Mouse (Mus musculus): ENCODE data around the gene Sptssb.

The Sptssb gene

DNA sequence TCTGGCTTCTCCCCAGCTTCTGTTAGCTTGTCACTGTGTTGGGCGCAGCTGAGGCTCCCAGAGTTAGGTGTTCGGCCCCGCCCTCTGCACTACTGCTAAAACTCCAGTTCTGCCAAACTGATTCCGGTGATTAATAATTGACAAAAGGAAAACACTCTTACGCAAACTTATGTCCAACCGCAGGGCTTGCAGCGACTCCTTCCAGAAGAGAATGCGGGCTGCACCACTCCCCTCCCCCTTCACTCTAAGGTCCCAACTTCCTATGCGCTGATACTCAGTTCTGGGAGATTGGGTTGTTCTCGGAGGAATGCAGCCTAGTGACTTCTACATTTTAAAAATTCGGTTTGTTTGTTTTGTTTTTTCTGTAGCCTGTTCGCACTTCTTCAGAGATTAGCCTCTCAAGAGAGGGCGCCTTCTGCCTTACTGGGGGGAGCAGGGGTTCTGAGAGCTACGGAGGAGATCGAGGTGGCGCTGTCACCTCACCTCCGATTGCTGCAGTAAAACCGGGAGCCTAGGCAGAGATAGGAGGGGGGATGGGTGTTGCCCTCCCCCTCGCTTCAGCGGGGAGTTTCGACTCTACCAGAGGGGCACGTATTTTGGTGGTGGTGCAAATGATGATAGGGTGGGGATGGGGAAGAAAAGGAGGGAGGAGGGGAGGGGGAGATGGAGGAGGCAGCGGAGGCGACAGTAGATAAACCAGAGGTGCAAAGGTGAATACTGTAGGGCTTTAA is at the start of gene Sptssb:
TSS of gene Sptssb (minus strand) at position 83 of the 731 bp plus-strand sequence.
- peak; percentile 42 to 45 for DNase-seq (ENCODE audit: low spot score in 2 of 2)

DNA sequence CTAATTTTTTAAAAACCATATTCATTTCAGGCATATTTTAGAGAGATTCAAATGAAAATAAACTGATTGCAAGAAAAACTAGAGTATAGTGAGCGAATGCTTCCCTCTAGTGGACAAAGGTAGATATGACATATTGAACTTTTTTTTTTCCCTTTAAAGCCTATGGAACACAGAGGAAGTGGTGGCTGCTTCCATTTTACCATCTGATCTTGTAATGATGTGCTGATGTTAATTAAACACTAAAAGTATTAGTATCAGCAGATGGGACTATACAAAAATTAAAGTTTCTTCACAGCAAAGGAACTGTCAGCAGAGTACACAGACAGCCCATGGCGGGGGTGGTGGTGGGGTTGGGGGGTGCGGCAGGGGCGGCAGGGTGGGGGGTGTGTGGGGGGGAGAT is 48.3 kb upstream of the Sptssb start:
- no peak for DNase-seq (ENCODE audit: low spot score in 2 of 2)

DNA sequence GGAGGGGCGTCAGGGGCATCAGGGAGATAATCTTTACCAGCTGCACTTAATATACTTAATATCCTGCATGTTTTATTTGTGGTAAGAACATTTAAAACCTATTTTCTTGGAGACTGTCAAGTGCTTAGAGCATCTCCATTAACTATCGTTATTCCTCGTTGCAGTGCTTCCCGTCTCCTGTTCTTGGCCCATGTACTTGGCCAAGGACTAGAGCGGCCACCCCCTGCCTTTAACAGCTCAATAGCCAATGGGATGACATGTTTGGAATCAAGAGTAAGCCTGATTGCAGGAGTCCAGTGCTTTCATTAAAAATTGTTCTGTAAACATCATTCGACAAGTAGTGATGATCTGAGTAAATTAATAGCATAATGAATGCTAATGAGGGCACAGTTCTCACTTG is 47.8 kb upstream of the Sptssb start:
- no peak for DNase-seq (ENCODE audit: low spot score in 2 of 2)

DNA sequence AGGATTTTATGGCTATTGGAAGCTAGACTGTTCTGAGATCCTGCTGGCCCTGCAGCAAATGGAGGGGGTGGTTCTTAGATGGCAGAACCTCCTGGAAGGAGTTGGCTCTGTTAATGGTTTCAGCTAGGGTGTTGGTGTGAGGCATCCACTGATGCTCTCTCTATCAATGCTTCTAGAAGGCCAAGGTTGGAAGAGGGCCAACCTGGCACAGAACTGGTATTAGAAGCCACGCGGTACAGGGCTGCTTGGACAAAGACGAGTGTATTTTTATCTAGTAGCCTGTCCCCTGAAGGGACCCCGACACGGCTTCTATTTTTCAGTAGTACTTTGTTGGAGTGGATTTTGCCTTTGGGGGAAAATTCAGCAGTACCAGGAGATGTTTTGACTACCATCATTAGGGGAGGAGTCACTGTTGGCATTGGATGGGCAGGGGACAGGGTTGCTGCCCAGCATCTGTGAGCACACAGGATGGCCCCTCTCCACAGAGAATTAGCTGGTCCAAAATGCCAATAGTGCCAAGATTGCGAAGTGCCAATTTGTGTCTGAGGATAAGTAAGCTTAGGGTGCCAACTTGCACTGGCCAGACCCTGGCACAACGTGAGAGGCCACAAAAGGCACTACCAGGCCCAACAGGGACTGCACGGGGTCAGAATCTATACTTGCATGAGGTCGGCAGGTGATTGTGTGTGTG is 43.2 kb upstream of the Sptssb start:
- no peak for DNase-seq (ENCODE audit: low spot score in 2 of 2)

DNA sequence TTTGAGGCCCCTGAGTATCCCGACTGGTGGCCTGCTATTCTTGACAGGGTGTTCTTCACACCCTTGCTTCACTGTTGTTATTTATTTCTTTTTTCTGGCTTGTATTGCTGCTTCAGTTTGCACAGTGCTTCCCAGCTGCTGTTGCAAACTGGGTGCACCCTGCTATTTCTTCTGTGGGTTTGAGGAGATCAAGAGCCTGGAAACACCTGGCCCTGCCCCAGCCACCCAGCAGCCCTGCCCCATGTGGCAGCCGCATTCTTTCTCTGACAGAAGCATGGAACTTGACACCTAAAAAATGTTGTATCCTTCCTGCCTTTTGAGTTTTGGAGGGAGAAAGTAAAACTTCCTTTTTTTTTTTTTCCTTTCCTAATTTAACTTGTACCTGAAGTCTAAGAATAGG is 42.6 kb upstream of the Sptssb start:
- DNase-seq (ENCODE audit: low spot score in 2 of 2) = no peak

DNA sequence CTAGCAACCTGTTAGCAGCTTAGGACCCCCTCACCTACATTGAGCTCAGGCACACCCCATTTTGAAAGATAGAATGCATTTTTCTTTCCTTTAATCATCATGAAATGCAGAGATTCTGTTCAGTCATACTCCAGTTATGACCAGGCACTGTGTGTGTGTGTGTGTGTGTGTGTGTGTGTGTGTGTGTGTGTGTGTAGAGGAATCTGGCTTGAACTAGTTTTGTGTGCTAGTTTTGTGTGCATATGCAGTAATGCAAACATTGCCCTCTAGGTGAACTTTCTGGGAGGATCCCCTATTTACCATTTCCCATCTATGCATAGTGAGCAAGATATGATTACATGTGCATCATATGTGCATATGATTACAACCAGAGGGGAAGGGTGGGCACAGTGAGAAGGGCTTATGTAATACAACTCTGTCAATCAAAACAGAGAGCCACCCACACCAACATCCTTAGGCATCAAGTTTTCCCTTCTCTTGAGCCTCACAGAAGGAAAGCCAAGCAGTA is 42.2 kb upstream of the Sptssb start:
- no peak for DNase-seq (ENCODE audit: low spot score in 2 of 2)

DNA sequence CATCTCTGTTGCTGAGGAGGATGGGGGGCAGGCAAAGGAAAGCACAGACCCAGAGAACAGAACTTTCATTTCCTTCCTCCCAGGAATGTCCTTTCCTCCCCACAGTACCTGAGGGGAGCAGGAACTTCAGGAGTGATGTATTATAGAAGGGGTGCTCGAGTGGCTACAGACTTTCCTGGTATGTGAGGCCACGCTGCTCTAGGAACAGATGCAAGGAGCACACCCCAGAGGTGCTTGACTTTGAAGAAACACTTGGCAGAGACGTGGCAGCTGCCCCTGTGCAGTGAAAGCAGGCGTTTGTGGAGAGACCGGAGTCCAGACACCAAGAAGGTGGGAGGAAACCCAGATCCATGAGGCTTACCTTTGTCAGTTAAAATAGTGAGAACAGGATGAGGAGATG is 40.6 kb upstream of the Sptssb start:
- DNase-seq (ENCODE audit: low spot score in 2 of 2) = no peak

DNA sequence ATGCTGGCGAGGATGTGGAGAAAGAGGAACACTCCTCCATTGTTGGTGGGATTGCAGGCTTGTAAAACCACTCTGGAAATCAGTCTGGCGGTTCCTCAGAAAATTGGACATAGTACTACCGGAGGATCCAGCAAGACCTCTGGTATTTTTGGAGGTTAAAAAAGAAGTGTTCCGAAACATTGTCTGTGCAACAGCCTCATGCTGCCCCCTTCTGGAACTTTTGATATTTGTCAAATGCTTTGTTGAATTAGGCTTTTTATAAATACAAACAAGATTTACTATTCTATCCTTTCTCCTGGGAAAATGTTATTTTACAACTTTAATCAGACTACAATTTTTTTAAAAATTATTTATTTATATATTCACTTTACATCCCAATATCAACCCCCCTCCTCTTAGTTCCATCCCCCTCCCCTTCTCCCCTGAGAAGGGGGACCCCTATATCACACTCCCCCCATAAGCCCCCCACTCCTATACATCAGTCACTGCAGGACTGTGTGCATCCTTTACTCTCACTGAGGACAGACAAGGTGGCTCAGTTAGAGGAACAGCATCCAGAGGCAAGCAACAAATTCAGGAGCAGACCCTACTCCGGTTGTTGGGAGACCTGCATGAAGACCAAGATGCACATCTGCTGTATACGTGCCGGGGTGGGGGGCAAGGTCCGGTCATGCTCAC is 38.3 kb upstream of the Sptssb start:
- DNase-seq (ENCODE audit: low spot score in 2 of 2) = peak in 1 of 2 experiments; percentile 52

DNA sequence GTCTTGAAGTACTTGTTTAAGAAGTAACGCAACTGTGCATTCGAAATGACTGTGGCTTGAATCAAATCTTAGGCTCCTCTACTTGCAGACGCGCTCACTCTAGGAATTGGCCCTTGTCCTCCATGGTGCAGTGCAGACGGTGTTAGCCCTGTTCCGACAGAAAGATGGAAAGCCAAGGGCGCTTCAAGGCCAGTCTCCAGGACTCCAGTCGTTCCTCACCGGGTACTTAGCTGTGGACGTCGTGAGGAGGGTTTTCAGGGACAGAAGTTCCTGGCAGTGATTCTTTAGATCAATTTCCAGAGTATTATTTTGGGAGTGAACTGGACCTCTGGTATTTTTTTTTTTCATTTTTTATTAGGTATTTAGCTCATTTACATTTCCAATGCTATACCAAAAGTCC is 35.8 kb upstream of the Sptssb start:
- DNase-seq (ENCODE audit: low spot score in 2 of 2) = no peak

DNA sequence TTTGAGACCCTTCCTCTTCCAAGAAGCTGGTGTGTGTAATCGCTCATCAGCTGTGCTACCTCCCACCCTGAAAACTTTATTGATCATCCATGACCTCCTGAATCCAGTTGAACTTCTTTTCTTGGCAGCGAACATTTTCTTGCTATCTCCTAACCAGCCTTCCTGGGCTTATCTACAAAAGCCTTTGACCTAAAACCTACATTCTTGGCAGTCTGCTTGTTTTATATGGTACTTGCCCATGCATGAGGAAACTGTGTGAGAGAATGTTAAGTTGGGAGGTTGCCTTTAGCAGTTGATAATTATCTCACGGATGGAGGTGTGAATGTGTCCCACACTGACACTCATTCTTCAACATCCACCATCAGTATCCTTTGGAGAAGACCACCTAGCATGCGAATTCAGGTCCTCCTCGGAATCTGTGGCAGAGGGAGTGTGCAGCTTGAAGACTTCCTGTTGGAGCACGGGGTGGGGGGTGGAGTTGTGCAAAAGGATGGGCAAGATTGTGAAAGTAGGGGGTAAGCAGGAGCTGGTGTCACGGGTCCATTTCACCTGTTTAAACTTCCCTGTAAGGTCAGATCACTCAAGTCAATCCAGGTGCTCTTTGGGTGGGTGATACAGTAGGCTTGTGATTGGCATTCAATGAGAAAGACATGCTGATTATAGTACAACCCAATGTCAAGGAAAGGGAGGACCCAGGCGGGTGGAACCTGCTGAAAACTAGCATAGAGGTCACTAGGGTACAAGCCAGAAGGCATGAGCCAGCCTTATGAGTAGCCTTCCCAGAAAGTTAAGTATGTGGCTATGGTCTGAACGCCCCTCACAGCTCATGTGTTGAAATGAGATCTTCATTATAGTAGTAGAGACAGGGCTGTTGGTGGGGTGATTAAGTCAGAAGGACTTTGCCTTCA is 32.7 kb upstream of the Sptssb start:
- DNase-seq (ENCODE audit: low spot score in 2 of 2) = no peak

DNA sequence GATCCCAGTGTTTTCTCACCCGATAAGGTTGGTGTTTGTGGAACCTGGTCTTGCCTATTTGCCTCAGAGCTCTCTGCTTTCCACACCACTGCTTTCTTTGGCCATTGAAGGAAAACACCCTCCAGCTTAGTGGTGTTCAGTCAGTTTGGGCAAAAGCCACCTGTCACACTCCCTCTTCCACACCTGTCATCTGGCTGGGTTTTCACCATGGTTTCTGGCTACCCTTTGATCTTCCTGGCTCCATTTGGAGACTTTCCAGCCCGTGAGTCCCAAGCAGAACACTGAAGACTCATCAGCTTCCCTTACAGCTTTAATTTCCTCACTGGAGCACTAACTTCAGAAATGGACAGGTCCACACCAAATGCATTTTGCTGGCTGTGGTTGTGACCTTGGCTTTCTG is 26.1 kb upstream of the Sptssb start:
- DNase-seq (ENCODE audit: low spot score in 2 of 2) = no peak

DNA sequence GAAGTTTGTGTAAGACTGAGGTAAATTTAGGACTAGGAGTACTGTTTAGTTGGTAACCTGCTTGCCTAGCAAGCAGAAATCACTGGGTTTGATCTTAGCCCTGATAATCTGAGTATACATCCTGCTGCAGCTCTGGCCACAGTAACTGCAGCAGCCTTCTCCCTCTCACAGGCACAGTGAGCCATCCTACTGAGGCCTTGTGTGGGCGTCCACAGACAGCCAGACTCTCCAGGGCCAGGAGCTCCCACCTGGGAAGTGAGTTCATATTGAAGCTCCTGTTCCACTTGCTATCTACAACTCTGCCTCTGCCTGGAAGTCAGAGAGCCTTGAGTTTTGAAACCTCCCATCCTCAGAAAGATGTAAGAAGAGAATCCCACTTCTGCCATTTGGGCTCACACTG is 24.0 kb upstream of the Sptssb start:
- peak; percentile 36 to 42 for DNase-seq (ENCODE audit: low spot score in 2 of 2)

DNA sequence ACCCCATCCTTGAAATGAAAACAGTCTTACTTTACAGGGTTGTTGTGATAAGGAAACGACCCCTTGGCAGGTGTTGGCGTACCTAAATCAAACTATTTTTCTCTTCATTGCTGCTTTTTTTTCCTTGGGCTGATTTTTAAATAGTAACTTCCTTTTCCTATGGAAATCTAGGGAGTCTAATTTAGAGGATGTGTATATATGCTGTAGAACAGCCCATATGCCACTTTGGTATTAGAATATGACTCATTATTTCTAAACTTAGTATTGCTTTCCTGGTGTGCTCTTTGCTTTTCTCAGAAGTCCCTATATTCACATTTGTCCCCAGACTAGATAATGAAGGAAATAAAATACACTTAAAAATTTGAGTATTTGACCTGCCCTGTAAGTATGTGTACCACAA is 17.8 kb upstream of the Sptssb start:
- DNase-seq (ENCODE audit: low spot score in 2 of 2) = no peak

DNA sequence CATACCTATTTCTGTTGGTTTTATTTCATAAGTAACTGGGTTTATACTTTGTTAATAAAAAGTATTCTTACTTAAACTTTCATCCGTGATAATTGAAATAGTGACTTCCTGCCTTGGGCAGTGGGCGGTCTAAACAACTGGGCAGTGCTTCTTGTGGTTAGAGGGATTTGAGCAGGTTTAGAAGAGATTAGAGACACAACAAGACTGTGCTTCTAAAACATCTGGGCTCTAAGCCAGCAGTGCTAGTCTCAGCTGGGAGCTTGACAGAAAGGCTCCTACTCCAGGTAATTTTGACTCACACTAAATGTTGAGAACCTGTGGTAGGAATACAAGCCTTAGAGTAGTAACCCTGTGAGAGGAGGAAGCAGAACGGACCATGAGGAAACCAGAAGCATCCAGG is 15.0 kb upstream of the Sptssb start:
- no peak for DNase-seq (ENCODE audit: low spot score in 2 of 2)

DNA sequence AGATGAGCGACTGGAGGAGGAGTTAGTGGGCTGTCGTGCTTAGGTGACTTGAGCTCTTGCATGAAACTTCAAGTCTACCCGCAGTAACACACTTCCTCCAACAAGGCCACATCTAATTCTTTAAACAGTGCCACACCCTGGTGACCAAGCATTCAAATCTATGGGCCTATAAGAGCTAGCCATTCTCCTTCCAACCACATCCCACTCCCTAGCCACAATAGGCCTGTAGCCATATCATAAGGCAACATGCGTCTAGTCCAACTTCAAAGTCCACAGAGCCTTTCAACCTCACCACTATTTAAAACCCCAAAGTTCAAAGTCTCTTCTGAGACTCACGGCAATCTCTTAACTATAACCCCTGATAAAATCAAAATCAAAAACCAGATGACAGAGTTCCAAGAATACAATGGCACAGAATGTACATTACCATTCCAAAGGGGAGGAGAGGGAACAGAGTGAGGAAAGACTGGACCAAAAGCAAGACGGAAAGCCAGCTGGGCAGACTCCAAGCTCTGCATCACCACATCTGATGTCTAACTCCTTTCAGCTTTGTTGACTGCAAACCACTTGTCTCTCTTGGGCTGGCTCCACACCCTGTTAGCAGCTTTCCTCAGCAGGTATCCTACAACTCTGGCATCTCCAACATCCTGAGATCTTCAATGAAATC is 13.1 kb upstream of the Sptssb start:
- DNase-seq (ENCODE audit: low spot score in 2 of 2) = no peak

DNA sequence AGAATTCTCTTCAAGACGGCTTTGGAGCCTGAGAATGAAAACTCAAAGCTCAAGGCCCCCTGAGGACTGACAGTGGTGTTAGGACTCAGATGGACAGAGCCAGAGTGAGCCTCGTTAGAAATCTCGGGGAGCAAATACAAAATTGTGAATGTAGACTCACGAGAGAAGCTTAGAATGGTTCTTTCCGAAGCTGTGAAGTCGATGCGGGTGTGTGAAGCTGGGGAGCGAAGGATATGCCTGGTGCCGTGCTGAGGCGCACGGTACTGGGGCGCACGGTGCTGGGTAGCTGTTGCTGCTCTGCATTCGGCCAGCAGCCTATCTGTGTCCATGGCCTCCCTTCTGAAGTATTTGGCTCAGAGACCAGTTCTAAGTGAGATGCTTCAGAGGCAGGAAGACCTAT is 11.4 kb upstream of the Sptssb start:
- no peak for DNase-seq (ENCODE audit: low spot score in 2 of 2)

DNA sequence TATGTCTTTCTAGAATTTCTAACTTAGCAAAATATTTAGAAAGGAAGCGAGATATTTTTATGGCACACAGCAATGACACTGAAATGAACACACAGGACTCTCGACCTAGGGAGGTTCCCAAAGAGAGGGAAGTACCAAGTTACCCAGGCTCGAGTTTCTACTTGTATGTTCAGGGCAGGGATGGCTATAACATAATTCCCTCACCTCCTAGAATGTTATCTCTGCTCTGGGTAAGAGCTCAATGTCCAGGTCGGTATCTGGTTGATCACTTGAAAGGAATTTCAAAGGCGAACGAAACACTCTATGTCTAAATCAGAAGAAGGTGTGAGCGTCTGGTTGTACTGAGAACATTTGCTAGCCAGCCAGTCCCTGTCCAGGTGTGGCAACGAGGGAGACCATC is 10.0 kb upstream of the Sptssb start:
- DNase-seq (ENCODE audit: low spot score in 2 of 2) = no peak

DNA sequence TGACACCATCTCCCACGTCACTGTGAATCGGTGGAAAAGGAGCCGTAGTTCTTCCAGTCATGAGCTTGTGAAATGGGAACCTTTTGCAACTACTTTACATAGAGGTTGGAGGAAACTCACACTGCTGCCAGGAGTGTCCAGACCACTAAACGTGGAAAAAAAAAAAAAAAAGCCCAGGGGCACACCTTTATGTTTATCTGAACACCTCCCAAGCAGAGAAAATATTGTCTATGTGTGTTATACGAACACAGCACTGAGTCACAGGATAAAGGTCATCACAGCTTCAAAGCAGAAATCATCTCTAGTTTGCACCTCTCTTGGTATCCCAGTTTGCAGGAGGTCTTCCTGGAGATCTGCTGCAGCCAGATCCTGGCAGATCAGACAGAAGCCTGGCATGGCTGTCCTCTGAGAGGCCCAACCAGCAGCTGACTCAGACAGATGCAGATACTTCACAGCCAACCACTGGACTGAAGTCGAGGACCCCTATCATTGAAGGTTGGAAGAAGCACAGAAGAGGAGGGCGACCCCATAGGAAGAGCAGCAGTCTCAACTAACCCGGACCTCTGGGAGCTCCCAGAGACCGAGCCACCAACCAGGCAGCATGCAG is 2.2 kb upstream of the Sptssb start:
- DNase-seq (ENCODE audit: low spot score in 2 of 2) = no peak

DNA sequence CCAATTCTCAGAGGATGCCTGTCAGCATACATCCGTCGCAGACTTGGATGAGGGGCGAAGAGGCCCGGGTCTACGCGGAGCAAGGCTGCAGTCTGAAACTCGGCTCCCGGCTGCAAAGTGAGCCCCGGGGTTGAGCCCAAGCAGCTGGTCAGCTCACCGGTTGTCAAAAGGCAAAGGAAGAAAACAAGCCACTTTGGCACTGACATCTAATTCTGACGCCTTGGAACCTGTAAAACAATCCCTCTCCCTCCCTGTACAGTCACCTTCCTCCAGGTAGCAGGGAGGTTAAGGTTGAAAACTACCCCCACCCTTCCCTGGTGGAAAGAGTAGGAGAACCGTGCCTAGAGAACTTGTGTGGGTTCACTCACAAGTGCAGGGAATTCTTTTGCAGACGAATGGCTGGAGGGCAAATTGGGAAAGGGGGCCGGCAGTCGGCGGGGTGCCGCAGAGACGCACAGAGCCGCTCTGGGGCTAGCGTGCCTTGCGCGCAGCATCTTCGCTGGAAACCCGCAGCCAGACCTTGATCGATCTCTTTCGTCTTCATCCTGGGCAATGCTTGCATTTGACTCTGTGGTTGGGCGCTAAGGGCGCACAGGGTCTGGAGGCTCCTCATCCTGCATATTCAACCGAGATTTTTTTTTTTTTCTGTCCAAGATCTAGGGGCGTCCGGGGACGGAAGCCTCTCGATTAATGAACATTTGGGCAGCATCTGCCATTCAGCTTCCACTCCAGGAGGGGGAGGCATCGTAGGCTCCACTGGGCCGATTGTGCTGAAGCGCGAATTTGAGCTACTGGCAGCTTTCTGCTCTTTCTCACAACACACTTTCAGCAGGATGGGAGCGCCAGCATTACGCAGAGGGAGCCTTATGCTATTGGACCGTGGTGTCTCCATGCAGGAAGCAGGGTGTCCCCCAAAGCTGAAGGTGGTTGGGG is 1.1 kb upstream of the Sptssb start:
- peak; percentile 61 to 75 for DNase-seq (ENCODE audit: low spot score in 2 of 2)

DNA sequence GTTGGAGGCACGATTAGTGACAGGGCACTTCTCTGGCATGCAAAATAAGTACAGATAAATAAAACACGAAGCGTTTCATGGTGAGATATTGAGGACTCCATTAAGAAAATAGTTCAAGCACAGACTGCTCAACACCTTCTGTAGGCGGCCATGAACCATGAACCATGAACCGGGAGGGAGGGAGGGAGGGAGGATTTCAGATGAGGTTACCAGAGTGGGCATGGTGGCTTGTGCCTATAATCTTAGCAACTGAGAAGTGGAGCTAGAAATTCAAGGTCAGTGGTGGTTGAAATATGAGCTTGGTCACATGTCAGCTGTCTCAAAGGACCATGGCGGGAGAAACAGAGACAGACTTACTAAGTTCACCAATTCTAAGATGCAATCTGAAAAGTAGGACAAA is 20.3 kb downstream of the Sptssb start:
- DNase-seq (ENCODE audit: low spot score in 2 of 2) = no peak
